Comparison of ENCODE assay signal across 8 mouse cellular contexts in genomic region chr3:96576690-96577541, GRCm38 (mm10). TPM values are rescaled to one million over a fixed set of nuclear protein-coding genes. Genes with fewer than 3 reads are reported as not detected.
DNase-seq lines count a peak whose midpoint lies in the region; ATAC-seq and TF ChIP-seq lines count a peak whose summit lies in the region.

Gene Gm16253, plus strand, starts transcription at chr3:96576984.

- H3K4me1 ChIP-seq in G1E (ENCODE audit: insufficient read depth, low read depth, low read length): peaks cover 37% of the 10 kb centered on the region
- peaks cover 17% of the 10 kb centered on the region for H3K4me1 ChIP-seq in forebrain, embryonic 15.5 days
- H3K4me1 ChIP-seq in lung, embryonic 14.5 days (ENCODE audit: insufficient read depth): peaks cover 15% of the 10 kb centered on the region; the same call in 1 of the 2 replicates
- peaks cover 40% of the 10 kb centered on the region for H3K4me1 ChIP-seq in thymus, adult 2 months (replicated peaks; ENCODE audit: control insufficient read depth, insufficient read depth, low read length)

- intact Hi-C loops in heart, postnatal 25 days (cut with DNase I): loop anchor here (1.0 kb wide), 1 partner anchor 20 kb away; the partner anchor contains the start of gene Txnip

- H3K4me3 ChIP-seq in G1E (ENCODE audit: low read depth, low read length): no peak within 1 kb of the TSS
- peak within 1 kb of the TSS; percentile 5; the same call in 1 of the 2 replicates for H3K4me3 ChIP-seq in forebrain, embryonic 15.5 days
- H3K4me3 ChIP-seq in layer of hippocampus, adult 2 months: peak within 1 kb of the TSS; percentile 33
- peak within 1 kb of the TSS; percentile 5; the same call in 1 of the 2 replicates for H3K4me3 ChIP-seq in lung, embryonic 14.5 days (ENCODE audit: low read depth, low read length)
- H3K4me3 ChIP-seq in thymus, adult 2 months (ENCODE audit: control insufficient read depth, insufficient read depth, low read length): peak within 1 kb of the TSS; percentile 26

- H3K27ac ChIP-seq in forebrain, embryonic 15.5 days (replicated peaks): peak within 1 kb of the TSS; percentile 41
- peak within 1 kb of the TSS; percentile 82 for H3K27ac ChIP-seq in layer of hippocampus, adult 2 months
- H3K27ac ChIP-seq in lung, embryonic 14.5 days (ENCODE audit: low read depth): peak within 1 kb of the TSS; percentile 89
- H3K27ac ChIP-seq in thymus, adult 2 months (ENCODE audit: control insufficient read depth, insufficient read depth, low read length): peak within 1 kb of the TSS; percentile 57; the same call in 1 of the 2 replicates

- ATAC-seq in G1E (ENCODE audit: extremely low read depth, insufficient number of reproducible peaks, low FRiP score, poor library complexity, severe bottlenecking): peak; percentile 95
- peak; percentile 79 for ATAC-seq in forebrain, embryonic 15.5 days (replicated peaks)
- ATAC-seq in lung, embryonic 14.5 days (ENCODE audit: insufficient read depth): peak; percentile 87
- peak; percentile 90 for ATAC-seq in neutrophil, adult 5-6 weeks (ENCODE audit: extremely low read depth, insufficient number of reproducible peaks, low FRiP score, poor library complexity, severe bottlenecking)

- peak; percentile 78 for DNase-seq in G1E (ENCODE audit: low spot score)
- peak; percentile 85 for DNase-seq in cerebellum, adult 11-12 months
- peak; percentile 95 for DNase-seq in heart, postnatal 25 days (ENCODE audit: low spot score)
- peak; percentile 76 to 87 for DNase-seq in layer of hippocampus, adult 2 months (ENCODE audit: low spot score in 2 of 2)
- peak; percentile 94 for DNase-seq in lung, embryonic 14.5 days
- DNase-seq in thymus, adult 2 months: peak; percentile 83

- peak within 1 kb of the TSS; percentile 32 for H3K4me2 ChIP-seq in forebrain, embryonic 15.5 days (replicated peaks)
- H3K4me2 ChIP-seq in lung, embryonic 14.5 days: peak within 1 kb of the TSS; percentile 53

- peaks cover 14% of the 10 kb centered on the region for H3K27me3 ChIP-seq in G1E (ENCODE audit: insufficient read depth, low read length)
- no peaks in the 10 kb centered on the region for H3K27me3 ChIP-seq in forebrain, embryonic 15.5 days
- H3K27me3 ChIP-seq in lung, embryonic 14.5 days (ENCODE audit: insufficient read depth, low read length): no peaks in the 10 kb centered on the region
- H3K27me3 ChIP-seq in thymus, adult 2 months (ENCODE audit: control insufficient read depth, insufficient read depth, low read length): no peaks in the 10 kb centered on the region

- peaks cover 23% of the 10 kb centered on the region for H3K36me3 ChIP-seq in G1E (replicated peaks)
- H3K36me3 ChIP-seq in forebrain, embryonic 15.5 days: no peaks in the 10 kb centered on the region
- H3K36me3 ChIP-seq in lung, embryonic 14.5 days (ENCODE audit: insufficient read depth): 0 out of 2 replicates have a peak, but pooled peaks cover 5% of the 10 kb centered on the region
- no peaks in the 10 kb centered on the region for H3K36me3 ChIP-seq in thymus, adult 2 months (ENCODE audit: control insufficient read depth, insufficient read depth, low read length)

- H3K9ac ChIP-seq in forebrain, embryonic 15.5 days (replicated peaks): no peak within 1 kb of the TSS
- no peak within 1 kb of the TSS for H3K9ac ChIP-seq in lung, embryonic 14.5 days

- no peaks in the 10 kb centered on the region for H3K9me3 ChIP-seq in G1E (replicated peaks)
- no peaks in the 10 kb centered on the region for H3K9me3 ChIP-seq in forebrain, embryonic 15.5 days
- no peaks in the 10 kb centered on the region for H3K9me3 ChIP-seq in lung, embryonic 14.5 days (ENCODE audit: low read depth, low read length)

- 0 out of 2 replicates have a peak, but pooled peaks have one; percentile 25 for TF ChIP-seq POLR2A in thymus, adult 2 months (IDR thresholded peaks at IDR 0.05; ENCODE audit: control insufficient read depth, extremely low read depth, insufficient read depth, low read length, poor library complexity)

- WGBS in forebrain, embryonic 15.5 days: 36% methylated on average over 17 of the region's 17 CpGs
- WGBS in lung, embryonic 14.5 days: 18% methylated on average over 17 of the region's 17 CpGs
- WGBS in thymus, adult 2 months: 33% methylated on average over 17 of the region's 17 CpGs

- TF ChIP-seq CTCF in G1E (IDR thresholded peaks at IDR 0.05; ENCODE audit: low read depth, low read length): no peak
- TF ChIP-seq CTCF in layer of hippocampus, adult 2 months (conservative IDR thresholded peaks at IDR 0.05): 0 out of 2 replicates have a peak, but pooled peaks have one; percentile 16
- 0 out of 2 replicates have a peak, but pooled peaks have one; percentile 18 for TF ChIP-seq CTCF in lung, embryonic 14.5 days (IDR thresholded peaks at IDR 0.05; ENCODE audit: low read depth)
- TF ChIP-seq CTCF in thymus, adult 2 months (IDR thresholded peaks at IDR 0.05; ENCODE audit: borderline replicate concordance, control insufficient read depth, extremely low read depth, insufficient read depth, low read length, poor library complexity): no peak

RNA-seq across cellular contexts. Expression of gene Gm16253, which starts in this region (rescaled TPM):
- total RNA-seq in G1E (2014; fragmentation: Nextera tagmentation) (not detected in 2 replicates), G1E (2017) (not detected in 2 replicates)
- not detected in 2 replicates for polyA plus RNA-seq in G1E (2012)
- 0.92 and 2.0 TPM in 2 replicates for polyA plus RNA-seq in forebrain, embryonic 15.5 days (2015; fragmentation: Nextera tagmentation; extraction: Ambion mirVana)
- total RNA-seq in heart, postnatal 25 days (2021): 1 to 10 TPM; 1.1 to 2.1 TPM
- total RNA-seq in layer of hippocampus, adult 2 months (2021): not detected
- 0.89 and 1.2 TPM in 2 replicates for polyA plus RNA-seq in lung, embryonic 14.5 days (2014; fragmentation: Nextera tagmentation; extraction: Ambion mirVana)
- total RNA-seq in neutrophil, adult 5-6 weeks (2017): not detected in 2 replicates
- polyA plus RNA-seq in thymus, adult 2 months (2012; rRNA removed): not detected in 2 replicates

Comparison
In these comparisons a context has a peak if more than half of its experiments do, and no peak if none do; other contexts are left out.
1. Peak in DNase-seq and ATAC-seq in G1E; RNA of the gene not detected or under 1 TPM.
2. Peak in DNase-seq, H3K4me3 ChIP-seq and H3K27ac ChIP-seq in layer of hippocampus, adult 2 months; RNA of the gene not detected or under 1 TPM.
3. Peak in ATAC-seq in neutrophil, adult 5-6 weeks; RNA of the gene not detected or under 1 TPM.
4. Peak in DNase-seq, H3K4me3 ChIP-seq and H3K27ac ChIP-seq in thymus, adult 2 months; RNA of the gene not detected or under 1 TPM.
5. CTCF ChIP-seq: peak in layer of hippocampus, adult 2 months (single experiment) and lung, embryonic 14.5 days (single experiment); none in G1E (single experiment) and thymus, adult 2 months (single experiment).
6. Peak in every context shown above with its lines, with median percentiles within 50 percentile points of each other: ATAC-seq, DNase-seq and H3K27ac ChIP-seq.